Mouse (Mus musculus): ENCODE data around the gene Usp21. TPM values are rescaled to one million over a fixed set of nuclear protein-coding genes. Genes with fewer than 3 reads are reported as not detected.

Usp21 gene
- total RNA-seq, 2 experiments from 2014 or later = 60.9 to 61.3 TPM

DNA sequence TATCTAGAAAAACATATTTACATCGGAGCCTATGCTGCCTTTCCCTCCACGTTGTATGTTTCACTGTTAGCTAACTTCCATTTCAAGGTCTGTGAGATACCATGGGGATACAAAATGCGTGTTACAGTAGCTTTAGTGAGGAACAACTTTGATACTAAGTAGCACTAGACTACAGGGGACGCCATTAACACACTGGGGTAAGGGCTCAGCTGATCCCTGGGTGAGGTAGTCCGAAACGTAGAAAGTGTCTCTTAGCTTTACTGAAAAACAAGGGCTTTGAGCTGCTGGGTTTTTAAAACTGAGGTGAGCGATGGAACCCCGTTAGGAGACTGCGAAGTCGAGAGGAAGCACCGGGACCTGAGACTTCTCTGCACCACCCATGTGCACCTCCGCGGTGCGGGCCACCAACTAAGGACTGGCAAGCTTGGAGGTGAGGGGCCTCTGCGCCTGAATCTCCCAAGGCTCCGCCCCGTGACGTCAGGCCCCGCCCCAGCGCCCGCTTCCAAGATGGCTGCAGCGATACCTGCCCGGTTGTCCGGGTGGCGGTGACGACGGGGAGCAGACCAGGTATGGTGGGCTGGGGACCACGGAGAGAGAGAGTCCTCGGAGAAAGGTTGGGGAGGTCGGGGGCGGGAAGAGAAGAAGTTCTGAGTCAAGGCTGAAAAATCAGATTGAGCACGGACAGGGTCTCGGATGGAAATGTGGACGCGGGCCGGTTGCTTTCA is 17.8 kb downstream of the Usp21 start, which contains the start of gene B4galt3:
B4galt3 (plus strand) TSS at position 481 of the 725 bp plus-strand sequence.
- peak; percentile 94 to 96 for DNase-seq (ENCODE audit: low spot score in 2 of 2)

DNA sequence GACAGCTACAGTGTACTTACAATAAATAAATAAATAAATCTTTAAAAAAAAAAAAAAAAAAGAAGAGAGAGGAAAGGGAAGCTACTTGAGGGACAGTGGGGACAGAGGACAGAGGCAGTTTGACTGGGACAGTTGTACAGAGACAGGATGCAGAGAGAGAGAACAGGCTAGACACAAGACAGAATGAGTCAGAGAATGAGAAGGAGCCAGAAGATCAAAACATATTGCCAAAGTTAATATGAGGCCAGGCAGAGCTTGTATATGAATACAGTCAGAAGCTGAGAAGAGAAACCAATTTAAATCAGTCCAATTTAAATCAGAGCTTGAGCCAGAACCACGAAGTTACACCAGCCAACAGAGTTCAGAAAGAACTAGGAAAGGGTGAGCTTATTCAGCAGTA is 19.4 kb downstream of the Usp21 start:
- no peak for DNase-seq (ENCODE audit: low spot score in 2 of 2)

GRCm38 (mm10) chr1:171265971-171266744 is 21.6 kb downstream of the Usp21 start:
- no peak for DNase-seq (ENCODE audit: low spot score in 2 of 2)

DNA sequence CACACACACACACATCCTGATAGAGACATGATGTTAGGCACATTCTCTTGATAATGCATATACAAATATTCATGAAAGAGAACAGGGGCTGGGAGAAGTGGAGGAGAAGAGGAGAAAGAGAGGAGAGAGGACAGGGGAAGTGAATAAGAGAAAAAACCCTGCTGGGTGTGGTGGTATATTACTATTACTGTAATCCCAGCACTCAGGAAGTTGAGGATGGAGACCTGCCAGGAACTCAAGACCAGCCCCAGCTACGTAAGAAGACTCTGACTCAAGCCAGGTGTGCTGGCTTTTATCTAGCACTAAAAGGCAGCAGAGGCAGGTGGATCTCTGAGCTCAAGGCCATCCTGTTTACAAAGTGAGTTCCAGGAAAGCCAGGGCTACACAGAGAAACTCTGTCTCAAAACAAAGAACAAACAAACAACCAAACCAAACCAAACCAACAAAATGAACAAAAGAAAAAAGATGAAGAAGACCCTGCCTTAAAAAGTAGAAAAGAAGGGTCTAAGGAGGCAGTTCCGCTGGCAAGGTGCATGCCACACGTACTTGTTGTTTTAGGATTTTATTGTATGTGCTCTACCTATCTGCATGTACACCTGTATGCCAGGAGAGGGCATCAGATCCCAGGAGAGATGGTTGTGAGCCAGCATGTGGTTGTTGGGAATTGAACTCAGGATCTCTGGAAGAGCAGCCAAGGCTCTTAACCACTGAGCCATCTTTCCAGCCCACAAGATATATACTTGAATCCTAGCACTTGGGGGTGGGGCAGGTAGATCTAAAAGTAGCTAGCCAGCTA is 23.9 kb downstream of the Usp21 start:
- DNase-seq (ENCODE audit: low spot score in 2 of 2) = no peak

DNA sequence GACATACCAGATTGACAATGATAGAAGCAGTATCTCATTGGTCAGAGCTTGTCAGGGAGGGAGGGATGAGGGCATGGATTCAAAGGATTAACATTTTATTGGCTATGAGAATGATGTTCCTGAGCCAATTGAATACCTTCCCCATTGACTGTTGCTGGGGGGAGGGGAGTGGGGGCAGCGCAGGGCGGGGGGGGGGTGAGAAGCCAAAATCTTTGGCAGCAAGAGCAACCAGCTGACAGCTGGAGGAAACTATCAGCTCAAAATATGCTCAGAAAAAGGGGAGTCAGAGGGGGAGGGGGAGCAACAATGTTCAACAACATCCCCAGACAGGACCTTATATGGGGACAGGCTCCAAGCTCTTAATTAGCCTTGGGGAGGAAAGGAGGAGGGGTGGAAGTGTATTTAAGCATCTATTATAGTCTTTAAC is 24.6 kb downstream of the Usp21 start:
- DNase-seq (ENCODE audit: low spot score in 2 of 2) = peak; percentile 48 to 73

- peak; percentile 84 to 94 for DNase-seq (ENCODE audit: low spot score in 2 of 2)
Observed at GRCm38 (mm10) chr1:171262594-171263130, 25.1 kb downstream of the Usp21 start.

DNA sequence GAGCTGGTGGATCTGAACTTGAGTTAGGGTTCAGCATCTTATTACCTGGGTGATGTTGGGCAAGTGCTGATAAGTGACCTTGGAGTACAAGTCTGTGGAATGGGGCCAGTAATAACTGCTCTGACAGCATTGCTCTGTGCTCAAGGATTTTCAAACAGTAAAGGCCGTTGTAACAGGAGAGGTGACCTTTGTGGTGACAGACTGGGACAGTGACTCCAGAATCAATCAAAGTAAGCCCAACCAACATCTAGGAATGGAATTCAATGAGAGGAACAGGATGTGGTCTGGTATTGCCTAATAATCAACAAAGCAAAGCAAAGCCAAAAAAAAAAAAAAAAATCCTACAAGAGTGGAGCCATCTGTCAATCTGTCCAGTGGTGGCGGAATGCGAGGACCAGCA is 27.5 kb downstream of the Usp21 start:
- no peak for DNase-seq (ENCODE audit: low spot score in 2 of 2)

DNA sequence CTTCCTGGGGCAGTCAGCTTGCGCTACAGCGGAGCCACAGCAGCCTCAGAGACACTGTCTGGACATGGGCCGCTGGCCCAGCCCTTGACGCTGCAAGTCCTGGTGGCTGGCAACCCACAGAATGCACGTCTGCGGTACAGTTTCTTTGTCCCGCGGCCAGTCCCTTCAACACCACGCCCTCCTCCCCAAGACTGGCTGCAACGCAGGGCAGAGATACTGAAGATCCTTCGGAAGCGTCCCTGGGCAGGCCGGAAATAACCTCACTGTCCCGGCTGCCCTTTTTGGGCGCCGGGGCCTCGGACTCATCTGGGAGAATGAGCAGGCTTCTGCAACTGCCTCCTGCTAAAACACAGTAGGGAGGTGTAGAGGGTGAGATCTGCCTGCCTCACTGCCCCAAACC is 28.9 kb downstream of the Usp21 start:
- DNase-seq (ENCODE audit: low spot score in 2 of 2) = no peak

GRCm38 (mm10) chr1:171257781-171258180 is 30.0 kb downstream of the Usp21 start:
- no peak for DNase-seq (ENCODE audit: low spot score in 2 of 2)

GRCm38 (mm10) chr1:171256937-171257548 is 30.7 kb downstream of the Usp21 start:
- DNase-seq (ENCODE audit: low spot score in 2 of 2) = peak; percentile 51 to 76

DNA sequence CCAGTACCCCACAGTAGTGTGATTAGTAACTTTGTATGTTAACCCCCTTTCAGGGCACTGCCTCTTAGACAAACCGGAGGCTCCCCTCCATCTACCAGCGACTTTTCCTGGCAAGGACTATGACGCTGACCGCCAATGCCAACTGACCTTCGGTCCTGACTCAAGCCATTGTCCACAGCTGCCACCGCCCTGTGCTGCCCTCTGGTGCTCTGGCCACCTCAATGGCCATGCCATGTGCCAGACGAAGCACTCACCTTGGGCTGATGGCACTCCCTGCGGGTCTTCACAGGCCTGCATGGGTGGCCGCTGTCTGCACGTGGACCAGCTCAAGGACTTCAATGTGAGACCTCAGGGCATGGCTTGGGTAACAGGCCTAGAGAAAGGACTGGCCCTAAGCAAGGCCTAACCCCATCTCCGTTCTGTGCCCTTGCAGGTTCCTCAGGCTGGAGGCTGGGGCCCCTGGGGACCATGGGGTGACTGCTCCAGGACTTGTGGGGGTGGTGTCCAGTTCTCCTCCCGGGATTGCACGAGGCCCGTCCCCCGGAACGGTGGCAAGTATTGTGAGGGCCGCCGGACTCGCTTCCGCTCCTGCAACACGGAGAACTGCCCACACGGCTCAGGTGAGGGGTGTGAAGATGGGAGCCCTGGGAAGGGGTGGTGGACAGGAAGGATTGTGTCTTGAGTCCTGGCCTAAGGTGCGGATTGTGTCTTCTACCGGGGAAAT is 31.5 kb downstream of the Usp21 start:
- DNase-seq (ENCODE audit: low spot score in 2 of 2) = no peak

DNA sequence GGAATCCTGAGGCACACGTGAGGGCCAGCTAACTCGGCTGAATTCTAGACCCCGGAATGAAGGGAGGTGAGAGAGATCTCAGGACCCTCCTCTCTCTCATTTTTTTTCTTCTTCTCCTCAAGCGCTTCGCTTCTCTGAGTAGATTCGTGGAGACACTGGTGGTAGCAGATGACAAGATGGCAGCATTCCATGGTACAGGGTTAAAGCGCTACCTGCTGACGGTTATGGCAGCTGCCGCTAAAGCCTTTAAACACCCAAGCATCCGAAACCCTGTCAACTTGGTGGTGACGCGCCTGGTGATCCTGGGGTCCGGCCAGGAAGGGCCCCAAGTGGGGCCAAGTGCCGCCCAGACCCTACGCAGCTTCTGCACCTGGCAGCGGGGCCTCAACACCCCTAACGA is 35.4 kb downstream of the Usp21 start:
- no peak for DNase-seq (ENCODE audit: low spot score in 2 of 2)

DNA sequence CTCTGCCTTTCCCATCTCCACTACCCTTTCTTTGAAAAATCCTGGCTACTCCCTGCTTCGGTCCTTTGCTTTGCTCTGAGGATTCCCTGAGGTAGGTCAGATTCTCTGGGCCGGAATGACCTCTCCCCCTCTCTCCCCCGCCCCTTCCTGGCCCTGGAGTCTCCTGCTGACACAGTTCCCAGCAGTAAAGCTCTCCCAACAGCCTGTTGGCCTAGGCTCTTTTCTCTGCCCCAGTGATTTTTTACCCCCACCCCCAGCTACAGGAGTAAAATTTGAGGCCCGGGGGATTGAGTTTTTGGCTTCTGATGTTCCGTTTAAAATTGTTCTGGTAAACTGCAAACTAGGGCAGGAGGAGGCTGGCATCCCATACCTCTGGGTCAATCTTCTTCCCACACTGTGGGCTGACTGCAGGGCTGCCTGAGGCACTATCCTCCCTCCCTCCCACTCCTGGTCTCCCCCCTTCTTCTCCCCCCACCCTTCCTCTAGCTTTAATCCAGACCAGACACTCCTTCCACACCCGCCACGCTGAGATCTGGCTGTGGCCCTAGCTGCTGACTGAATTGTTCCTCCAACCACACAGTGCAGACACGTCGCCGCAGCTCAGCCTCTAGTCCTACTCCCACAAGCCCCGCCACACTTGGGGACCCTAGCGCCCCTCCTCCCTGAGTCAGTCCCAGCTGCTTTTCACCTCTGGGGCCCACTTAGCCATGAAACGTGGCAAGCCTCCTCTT is 36.0 kb downstream of the Usp21 start:
- no peak for DNase-seq (ENCODE audit: low spot score in 2 of 2)

GRCm38 (mm10) chr1:171250680-171251593 is 36.9 kb downstream of the Usp21 start, which contains the start of gene Ndufs2:
Ndufs2 (minus strand) TSS chr1:171251388.
- peak in 1 of 2 experiments; percentile 50 for DNase-seq (ENCODE audit: low spot score in 2 of 2)

DNA sequence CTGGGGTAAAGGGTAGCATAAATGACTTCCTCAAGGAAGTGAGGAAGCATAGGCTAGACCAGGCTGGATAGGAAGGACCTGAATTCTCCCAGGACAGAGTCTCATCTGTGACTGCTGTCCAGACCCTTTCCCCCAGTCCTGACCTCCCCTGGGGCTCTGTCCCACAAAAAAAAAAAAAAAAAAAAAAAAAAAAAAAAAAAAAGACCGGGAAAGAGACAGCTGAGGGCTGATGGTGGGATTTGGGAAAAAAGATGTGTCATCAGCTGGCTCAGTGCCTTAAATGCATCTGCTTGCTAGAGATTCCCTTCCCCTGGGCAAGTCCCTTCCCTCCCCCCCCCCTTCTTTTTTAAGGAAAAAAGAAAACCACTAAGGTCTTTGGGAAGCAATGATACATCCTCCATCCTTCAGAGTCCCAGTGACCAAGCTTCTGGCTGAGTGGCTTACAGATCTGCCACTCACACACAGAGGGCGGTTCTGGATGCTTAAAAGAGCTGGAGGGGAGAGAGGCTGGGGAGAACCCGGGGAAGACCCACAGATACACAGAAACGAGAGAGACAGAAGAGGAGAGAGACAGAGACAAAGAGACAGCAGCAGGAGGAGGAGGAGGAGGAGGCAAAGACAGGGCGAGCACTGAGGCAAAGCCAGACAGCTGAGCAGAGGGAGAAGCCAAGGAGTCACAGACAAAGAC is 37.7 kb downstream of the Usp21 start, which contains the start of gene Adamts4:
Adamts4 (plus strand) TSS at position 509 of the 688 bp plus-strand sequence.
- peak in 1 of 2 experiments; percentile 58 for DNase-seq (ENCODE audit: low spot score in 2 of 2)

DNA sequence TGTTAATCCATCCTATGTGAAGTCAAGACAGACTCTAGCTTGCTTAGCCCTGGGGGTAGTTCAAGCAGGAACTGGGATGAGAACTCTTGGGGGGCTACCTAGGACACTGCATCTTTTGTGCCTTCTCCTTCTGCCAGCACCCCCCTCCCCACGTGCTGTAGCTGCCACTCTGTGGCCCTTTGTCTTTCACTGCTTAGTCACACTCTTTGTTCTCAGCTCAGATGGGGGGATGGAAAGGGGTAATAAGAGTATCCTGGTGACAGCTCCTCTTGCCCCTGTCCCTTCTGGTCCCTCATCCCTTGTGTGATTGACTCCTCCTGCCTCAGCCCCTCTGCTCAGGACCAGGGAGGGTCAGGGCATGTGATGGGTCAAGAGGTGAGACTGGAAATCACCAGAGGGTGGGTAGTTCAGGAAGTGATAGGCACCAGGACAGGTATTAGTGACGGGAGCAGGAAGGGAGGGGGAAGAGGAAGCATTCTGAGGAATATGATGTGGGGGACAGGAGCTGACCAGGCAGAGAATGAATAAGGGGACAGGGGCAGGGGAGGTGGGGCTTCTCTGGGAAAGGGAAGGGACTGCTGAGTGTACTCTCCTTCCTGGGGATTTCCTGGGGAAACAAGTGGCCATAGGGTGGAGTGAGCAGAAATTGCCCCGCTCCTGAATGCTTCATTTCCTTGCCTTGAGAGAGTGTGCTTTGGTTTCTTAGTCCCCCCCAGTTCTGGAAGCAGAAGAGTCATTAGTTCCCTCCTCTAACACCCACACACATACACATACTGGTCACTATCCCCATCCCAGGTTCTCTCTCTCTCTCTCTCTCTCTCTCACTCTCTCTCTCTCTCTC is 39.2 kb downstream of the Usp21 start:
- peak in 1 of 2 experiments; percentile 50 for DNase-seq (ENCODE audit: low spot score in 2 of 2)

- no peak for DNase-seq (ENCODE audit: low spot score in 2 of 2)
Observed at GRCm38 (mm10) chr1:171247916-171248315, 39.9 kb downstream of the Usp21 start.

All from layer of hippocampus, adult 18-20 months (tissue).